Mouse (Mus musculus) kidney, postnatal 36 days (tissue): ENCODE data around the gene Adgrg6.

Experiments used
- DNase-seq, 2 experiments: peaks; one replicate each; pipeline ENCODE4 v3.0.0; 2021 to 2022; ENCODE audit warnings: mixed read lengths in 2 of 2

Gene Adgrg6

GRCm38 (mm10) chr10:14544941-14545717 lies at the start of gene Adgrg6:
TSS of gene Adgrg6 (minus strand) at chr10:14545659.
- peak; percentile 12 to 60 for DNase-seq

GRCm38 (mm10) chr10:14592215-14592614 lies 46.8 kb upstream of the Adgrg6 start:
- DNase-seq: no peak

GRCm38 (mm10) chr10:14590816-14591215 lies 45.4 kb upstream of the Adgrg6 start:
- no peak for DNase-seq

GRCm38 (mm10) chr10:14589667-14590066 lies 44.2 kb upstream of the Adgrg6 start:
- DNase-seq: no peak

GRCm38 (mm10) chr10:14583496-14583895 lies 38.0 kb upstream of the Adgrg6 start:
- no peak for DNase-seq

GRCm38 (mm10) chr10:14574255-14574654 lies 28.8 kb upstream of the Adgrg6 start:
- no peak for DNase-seq

GRCm38 (mm10) chr10:14571143-14571542 lies 25.7 kb upstream of the Adgrg6 start:
- DNase-seq: no peak

- no peak for DNase-seq
Measured at GRCm38 (mm10) chr10:14570616-14571015, 25.2 kb upstream of the Adgrg6 start.

GRCm38 (mm10) chr10:14546111-14546551 lies 672 bp upstream of the Adgrg6 start:
- peak in 1 of 2 experiments; percentile 29 for DNase-seq

- no peak for DNase-seq
Measured at GRCm38 (mm10) chr10:14544608-14544940, 885 bp downstream of the Adgrg6 start.

- no peak for DNase-seq
Measured at GRCm38 (mm10) chr10:14543511-14544067, 1.9 kb downstream of the Adgrg6 start.

- DNase-seq: no peak
Measured at GRCm38 (mm10) chr10:14537102-14537501, 8.4 kb downstream of the Adgrg6 start.

- DNase-seq: peak in 1 of 2 experiments; percentile 5
Measured at GRCm38 (mm10) chr10:14531090-14531489, 14.4 kb downstream of the Adgrg6 start.

- DNase-seq: no peak
Measured at GRCm38 (mm10) chr10:14530670-14531069, 14.8 kb downstream of the Adgrg6 start.

GRCm38 (mm10) chr10:14527765-14528164 lies 17.7 kb downstream of the Adgrg6 start:
- DNase-seq: no peak

GRCm38 (mm10) chr10:14522729-14523128 lies 22.7 kb downstream of the Adgrg6 start:
- DNase-seq: no peak

- DNase-seq: no peak
Measured at GRCm38 (mm10) chr10:14520912-14521675, 24.4 kb downstream of the Adgrg6 start.

- DNase-seq: no peak
Measured at GRCm38 (mm10) chr10:14517909-14518308, 27.6 kb downstream of the Adgrg6 start.

- no peak for DNase-seq
Measured at GRCm38 (mm10) chr10:14511904-14512663, 33.4 kb downstream of the Adgrg6 start.

- DNase-seq: no peak
Measured at GRCm38 (mm10) chr10:14511157-14511556, 34.3 kb downstream of the Adgrg6 start.

- DNase-seq: no peak
Measured at GRCm38 (mm10) chr10:14495658-14496057, 49.8 kb downstream of the Adgrg6 start.

GRCm38 (mm10) chr10:14495204-14495603 lies 50.3 kb downstream of the Adgrg6 start:
- no peak for DNase-seq

- peak in 1 of 2 experiments; percentile 16 for DNase-seq
Measured at GRCm38 (mm10) chr10:14491838-14492237, 53.6 kb downstream of the Adgrg6 start.
